Mouse (Mus musculus) thymus, adult 2 months (tissue): ENCODE results near the gene Rere.

ENCODE experiments used
- CTCF ChIP-seq: fragments of 200-500 bp; IDR thresholded peaks from 2 replicates; pipeline ENCODE4 v1.5.1; 2012; ENCODE audit warnings: mild to moderate bottlenecking, control low read depth, low read length, moderate library complexity, borderline replicate concordance; ENCODE audit not compliant: control insufficient read depth, poor library complexity, insufficient read depth; ENCODE audit errors: extremely low read depth
- POLR2A ChIP-seq: fragments of 200-500 bp; IDR thresholded peaks from 2 replicates; pipeline ENCODE4 v1.6.1; 2012; ENCODE audit warnings: mild to moderate bottlenecking, low read length, control low read depth, moderate library complexity; ENCODE audit not compliant: control insufficient read depth, poor library complexity, insufficient read depth; ENCODE audit errors: extremely low read depth

GRCm38 (mm10) chr4:150576339-150576738 is 294.9 kb downstream of the Rere start:
- TF ChIP-seq POLR2A (no peak), CTCF (no peak)
